Mouse (Mus musculus) ES-E14 (cell line): ENCODE measurements around the gene Git1. TPM values are rescaled to one million over a fixed set of nuclear protein-coding genes. Genes with fewer than 3 reads are reported as not detected.
"Not testable (repeated sequence)": the region's sequence is repeated elsewhere in the genome, so short reads cannot be mapped to it uniquely, and the experiment has no call there.

ENCODE experiments used
- DNase-seq: peaks from one replicate; pipeline ENCODE4 v3.0.0-alpha.2; 2013; ENCODE audit warnings: low read depth, low spot score
- H3K27ac ChIP-seq: 2 replicates; pipeline ENCODE4 v1.5.1; 2012; ENCODE audit warnings: low read depth, mild to moderate bottlenecking, low read length, moderate library complexity, mixed read lengths; ENCODE audit not compliant: poor library complexity, insufficient read depth, severe bottlenecking
- H3K36me3 ChIP-seq: 2 replicates; pipeline ENCODE4 v1.6.1; 2012; ENCODE audit warnings: mild to moderate bottlenecking, low read length, moderate library complexity, mixed read lengths; ENCODE audit not compliant: control insufficient read depth, poor library complexity, insufficient read depth, severe bottlenecking
- H3K4me1 ChIP-seq, 2 experiments: fragments of 150-350 bp in 1 of 2; sonication (generic) in 1 of 2; 2 replicates each; pipeline ENCODE4 v1.6.1; 2012; ENCODE audit warnings: low read length in 2 of 2, mild to moderate bottlenecking in 1 of 2, mixed read lengths in 1 of 2; ENCODE audit not compliant: control insufficient read depth in 2 of 2, insufficient read depth in 2 of 2, poor library complexity in 1 of 2
- H3K4me3 ChIP-seq, 2 experiments: fragments of 150-350 bp in 1 of 2; sonication (generic) in 1 of 2; 2 replicates each; pipeline ENCODE4 v1.5.1; 2012; ENCODE audit warnings: low read length in 2 of 2, low read depth in 1 of 2, mild to moderate bottlenecking in 1 of 2, mixed read lengths in 1 of 2; ENCODE audit not compliant: insufficient read depth in 1 of 2, poor library complexity in 1 of 2, severe bottlenecking in 1 of 2
- H3K9ac ChIP-seq: 2 replicates; pipeline ENCODE4 v1.6.1; 2012; ENCODE audit warnings: low read depth, mild to moderate bottlenecking, low read length, mixed read lengths; ENCODE audit not compliant: poor library complexity, insufficient read depth, severe bottlenecking
- H3K9me3 ChIP-seq: fragments of 150-350 bp; sonication (generic); 2 replicates; pipeline ENCODE4 v1.6.1; 2012; ENCODE audit warnings: low read depth, mild to moderate bottlenecking, low read length; ENCODE audit not compliant: control insufficient read depth, insufficient read depth
- CHD2 ChIP-seq: IDR thresholded peaks from 2 replicates; pipeline ENCODE4 v1.6.1; 2014; ENCODE audit warnings: mild to moderate bottlenecking, low read depth, low read length, inconsistent platforms
- HCFC1 ChIP-seq: IDR thresholded peaks from 2 replicates; pipeline ENCODE4 v1.6.1; 2012; ENCODE audit warnings: low read length, inconsistent platforms, borderline replicate concordance; ENCODE audit not compliant: insufficient read depth
- MAFK ChIP-seq: IDR thresholded peaks from 2 replicates; pipeline ENCODE4 v1.6.1; 2014; ENCODE audit warnings: mild to moderate bottlenecking, low read depth, low read length, inconsistent platforms; ENCODE audit not compliant: insufficient read depth
- ZC3H11A ChIP-seq: IDR thresholded peaks from 2 replicates; pipeline ENCODE4 v1.6.1; 2012; ENCODE audit warnings: low read depth, mild to moderate bottlenecking, inconsistent platforms, low read length, borderline replicate concordance
- ZNF384 ChIP-seq: IDR thresholded peaks from 2 replicates; pipeline ENCODE4 v1.6.1; 2012; ENCODE audit warnings: low read depth, low read length, inconsistent platforms
- in situ Hi-C, 2 experiments: fragments of 600-800 bp; cut with MboI; formaldehyde crosslinking; loops; one replicate each; pipeline ENCODE4 v1.15.1; 2025; ENCODE audit warnings: low sequenced_read_pairs in 2 of 2, inconsistent platforms in 1 of 2; ENCODE audit not compliant: unreplicated experiment in 2 of 2
- total RNA-seq: library from RNA; depleted of rRNA; stranded (reverse); fragments of 300-350 nt; gene quantifications from 2 replicates; pipeline ENCODE4 v1.2.3, GENCODE M21; 2012

Git1 gene
- total RNA-seq, 1 experiment: 43.1 TPM

GRCm38 (mm10) chr11:77518051-77518798 lies 24.9 kb downstream of the Git1 start:
- H3K27ac ChIP-seq: no peak overlapping the region
- DNase-seq: no peak
- H3K36me3 ChIP-seq: no peaks in the 10 kb centered on the region
- no peak overlapping the region for H3K9ac ChIP-seq
- TF ChIP-seq ZNF384: no peak
- no peak for TF ChIP-seq CHD2
- TF ChIP-seq MAFK: no peak
- TF ChIP-seq HCFC1: no peak
- no peak for TF ChIP-seq ZC3H11A
- peaks cover 2 to 6% of the 10 kb centered on the region in 2 experiments; a peak in 3 of 4 replicates for H3K4me1 ChIP-seq
- no peaks in the 10 kb centered on the region for H3K9me3 ChIP-seq
- in situ Hi-C loops: no loop called here
- H3K4me3 ChIP-seq: no peak overlapping the region

- Histone ChIP-seq H3K9me3 (no peaks in the 10 kb centered on the region), H3K27ac (no peak within 1 kb of the TSS), H3K4me1 (peaks cover 0 to 6% of the 10 kb centered on the region in 2 experiments; a peak in 2 of 4 replicates), H3K36me3 (no peaks in the 10 kb centered on the region), H3K4me3 (no peak within 1 kb of the TSS), H3K9ac (no peak within 1 kb of the TSS)
- in situ Hi-C loops: no loop called here
- TF ChIP-seq HCFC1: no peak
- no peak for TF ChIP-seq CHD2
- TF ChIP-seq ZC3H11A: no peak
- no peak for TF ChIP-seq ZNF384
- DNase-seq: no peak
These were observed 25.7 kb downstream of the Git1 start, which contains the start of gene Gm10392 for GRCm38 (mm10) chr11:77519043-77519442. Gm10392 (minus strand) TSS chr11:77519198.

GRCm38 (mm10) chr11:77520601-77521529 lies 27.5 kb downstream of the Git1 start:
- H3K9ac ChIP-seq: no peak overlapping the region
- H3K4me1 ChIP-seq: peaks cover 0 to under 1% of the 10 kb centered on the region in 2 experiments; a peak in 1 of 4 replicates
- TF ChIP-seq HCFC1: no peak
- no peak for TF ChIP-seq ZC3H11A
- TF ChIP-seq MAFK: no peak
- TF ChIP-seq CHD2: no peak
- TF ChIP-seq ZNF384: no peak
- no peak overlapping the region for H3K27ac ChIP-seq
- in situ Hi-C loops: no loop called here
- H3K36me3 ChIP-seq: no peaks in the 10 kb centered on the region
- H3K9me3 ChIP-seq: no peaks in the 10 kb centered on the region
- H3K4me3 ChIP-seq: no peak overlapping the region
- DNase-seq: no peak

GRCm38 (mm10) chr11:77525804-77526486 lies 32.6 kb downstream of the Git1 start:
- Histone ChIP-seq H3K9me3 (no peaks in the 10 kb centered on the region), H3K9ac (no peak overlapping the region), H3K4me1 (no peaks in the 10 kb centered on the region), H3K36me3 (no peaks in the 10 kb centered on the region), H3K4me3 (no peak overlapping the region), H3K27ac (no peak overlapping the region)
- in situ Hi-C loops: no loop called here
- TF ChIP-seq ZC3H11A (no peak), CHD2 (no peak), ZNF384 (no peak), MAFK (no peak), HCFC1 (no peak)
- no peak for DNase-seq

DNA sequence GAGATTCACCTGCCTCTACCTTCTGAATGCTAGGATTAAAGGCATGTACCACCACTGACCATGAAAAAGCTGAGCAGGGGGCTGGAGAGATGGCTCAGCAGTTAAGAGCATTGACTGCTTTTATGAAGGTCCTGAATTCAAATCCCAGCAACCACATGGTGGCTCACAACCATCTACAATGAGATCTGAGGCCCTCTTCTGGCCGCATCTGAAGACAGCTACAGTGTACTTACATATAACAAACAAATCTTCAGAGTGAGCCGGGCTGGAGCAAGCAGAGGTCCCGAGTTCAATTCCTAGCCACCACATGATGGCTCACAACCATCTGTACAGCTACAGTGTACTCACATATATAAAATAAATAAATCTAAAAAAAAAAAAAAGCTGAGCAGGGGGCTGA lies 35.1 kb downstream of the Git1 start:
- H3K27ac ChIP-seq, H3K36me3 ChIP-seq, H3K9me3 ChIP-seq, H3K4me3 ChIP-seq, DNase-seq, in situ Hi-C loops, H3K9ac ChIP-seq, H3K4me1 ChIP-seq: not testable (repeated sequence)
